Mouse (Mus musculus) CH12.LX (cell line): ENCODE results near the gene Hbs1l. TPM values are rescaled to one million over a fixed set of nuclear protein-coding genes. Genes with fewer than 3 reads are reported as not detected.

Experiments used
- DNase-seq: peaks from one replicate; pipeline ENCODE4 v3.0.0-alpha.2; 2013; ENCODE audit errors: extremely low read depth
- H3K27ac ChIP-seq: 2 replicates; pipeline ENCODE4 v1.5.1; 2012; ENCODE audit warnings: low read depth, mild to moderate bottlenecking, control low read depth, moderate library complexity; ENCODE audit not compliant: insufficient read depth
- H3K27me3 ChIP-seq: replicated peaks from 2 replicates; pipeline ENCODE3; 2012; ENCODE audit warnings: inconsistent platforms
- H3K36me3 ChIP-seq, 2 experiments: replicated peaks in 1 of 2; 2 replicates each; pipeline versions ENCODE3 to v1.6.1; 2012; ENCODE audit warnings: inconsistent platforms in 1 of 2, low read length in 1 of 2, mild to moderate bottlenecking in 1 of 2, mixed read lengths in 1 of 2, moderate library complexity in 1 of 2; ENCODE audit not compliant: control insufficient read depth in 1 of 2, insufficient read depth in 1 of 2
- H3K4me1 ChIP-seq, 2 experiments: 2 replicates each; pipeline ENCODE4 v1.6.1; 2012; ENCODE audit warnings: inconsistent platforms in 1 of 2, moderate library complexity in 1 of 2; ENCODE audit not compliant: insufficient read depth in 2 of 2, control insufficient read depth in 1 of 2
- H3K4me2 ChIP-seq: 2 replicates; pipeline ENCODE4 v1.6.1; 2012; ENCODE audit warnings: low read depth, mild to moderate bottlenecking, control low read depth; ENCODE audit not compliant: poor library complexity, insufficient read depth, severe bottlenecking
- H3K4me3 ChIP-seq, 3 experiments: fragments of 150-350 bp in 1 of 3; sonication (generic) in 1 of 3; replicated peaks in 1 of 3; 2 replicates each; pipeline versions ENCODE3 to v1.5.1; 2011 to 2012; ENCODE audit warnings: low read depth in 2 of 3, low read length in 2 of 3, mild to moderate bottlenecking in 2 of 3, moderate library complexity in 2 of 3, control low read depth in 1 of 3, improper control_type of control experiment in 1 of 3, inconsistent platforms in 1 of 3, mixed read lengths in 1 of 3; ENCODE audit not compliant: poor library complexity in 1 of 3
- H3K79me2 ChIP-seq: replicated peaks from 2 replicates; pipeline ENCODE4 v1.6.1; 2012; ENCODE audit warnings: mild to moderate bottlenecking, moderate library complexity; ENCODE audit not compliant: control insufficient read depth, poor library complexity, insufficient read depth, severe bottlenecking; ENCODE audit errors: extremely low read depth
- H3K9ac ChIP-seq: 2 replicates; pipeline ENCODE4 v1.6.1; 2012; ENCODE audit warnings: low read depth, mild to moderate bottlenecking, control low read depth, moderate library complexity; ENCODE audit not compliant: insufficient read depth
- H3K9me3 ChIP-seq: replicated peaks from 2 replicates; pipeline ENCODE3; 2012; ENCODE audit warnings: low read length, inconsistent platforms, mixed read lengths
- CHD1 ChIP-seq: IDR thresholded peaks from 2 replicates; pipeline ENCODE4 v1.6.1; 2012; ENCODE audit warnings: low read depth, low read length, improper control_type of control experiment, inconsistent platforms
- CTCF ChIP-seq, 2 experiments: IDR thresholded peaks in 1 of 2; conservative IDR thresholded peaks in 1 of 2; 2 replicates each; pipeline ENCODE4 v1.5.1; 2011 to 2012; ENCODE audit warnings: low read depth in 2 of 2, low read length in 2 of 2, improper control_type of control experiment in 1 of 2, inconsistent platforms in 1 of 2, mild to moderate bottlenecking in 1 of 2, moderate library complexity in 1 of 2
- E2F4 ChIP-seq: IDR thresholded peaks from 2 replicates; pipeline ENCODE4 v1.6.1; 2011; ENCODE audit warnings: low read depth, low read length, improper control_type of control experiment; ENCODE audit not compliant: insufficient replicate concordance
- ELF1 ChIP-seq: IDR thresholded peaks from 2 replicates; pipeline ENCODE4 v1.6.1; 2014; ENCODE audit warnings: low read depth, mild to moderate bottlenecking, inconsistent platforms, low read length, improper control_type of control experiment
- EP300 ChIP-seq: IDR thresholded peaks from 2 replicates; pipeline ENCODE4 v1.6.1; 2011; ENCODE audit warnings: low read length, improper control_type of control experiment
- GABPA ChIP-seq: IDR thresholded peaks from 2 replicates; pipeline ENCODE4 v1.6.1; 2012; ENCODE audit warnings: low read depth, low read length, improper control_type of control experiment, inconsistent platforms; ENCODE audit not compliant: insufficient replicate concordance
- HCFC1 ChIP-seq: IDR thresholded peaks from 2 replicates; pipeline ENCODE4 v1.6.1; 2012; ENCODE audit warnings: low read depth, mild to moderate bottlenecking, inconsistent platforms, low read length, improper control_type of control experiment
- JUN ChIP-seq: IDR thresholded peaks from 2 replicates; pipeline ENCODE4 v1.6.1; 2011; ENCODE audit warnings: low read depth, mild to moderate bottlenecking, low read length, improper control_type of control experiment, moderate library complexity; ENCODE audit not compliant: insufficient read depth
- JUND ChIP-seq: conservative IDR thresholded peaks from 2 replicates; pipeline ENCODE4 v1.6.1; 2011; ENCODE audit warnings: low read depth, low read length, improper control_type of control experiment
- KAT2A ChIP-seq: IDR thresholded peaks from 2 replicates; pipeline ENCODE4 v1.6.1; 2012; ENCODE audit warnings: low read length, improper control_type of control experiment, inconsistent platforms; ENCODE audit not compliant: insufficient replicate concordance
- MAFK ChIP-seq: IDR thresholded peaks from 2 replicates; pipeline ENCODE4 v1.6.1; 2011; ENCODE audit warnings: low read length, improper control_type of control experiment; ENCODE audit not compliant: insufficient replicate concordance
- MAX ChIP-seq: IDR thresholded peaks from 2 replicates; pipeline ENCODE4 v1.6.1; 2011; ENCODE audit warnings: low read length, improper control_type of control experiment
- MAZ ChIP-seq: IDR thresholded peaks from 2 replicates; pipeline ENCODE4 v1.6.1; 2012; ENCODE audit warnings: low read depth, mild to moderate bottlenecking, inconsistent platforms, low read length, improper control_type of control experiment, moderate library complexity
- MEF2A ChIP-seq: IDR thresholded peaks from 2 replicates; pipeline ENCODE4 v1.6.1; 2014; ENCODE audit warnings: low read depth, mild to moderate bottlenecking, inconsistent platforms, low read length, improper control_type of control experiment, borderline replicate concordance
- MYC ChIP-seq: IDR thresholded peaks from 2 replicates; pipeline ENCODE4 v1.6.1; 2011; ENCODE audit warnings: low read depth, mild to moderate bottlenecking, improper control_type of control experiment, low read length
- NRF1 ChIP-seq: IDR thresholded peaks from 2 replicates; pipeline ENCODE4 v1.6.1; 2014; ENCODE audit warnings: low read depth, mild to moderate bottlenecking, inconsistent platforms, low read length, improper control_type of control experiment, moderate library complexity
- SIN3A ChIP-seq: IDR thresholded peaks from 2 replicates; pipeline ENCODE4 v1.6.1; 2012; ENCODE audit warnings: low read length, improper control_type of control experiment, inconsistent platforms
- SMC3 ChIP-seq: IDR thresholded peaks from 2 replicates; pipeline ENCODE4 v1.6.1; 2011; ENCODE audit warnings: low read depth, low read length, improper control_type of control experiment
- USF1 ChIP-seq: IDR thresholded peaks from 2 replicates; pipeline ENCODE4 v1.6.1; 2014; ENCODE audit warnings: low read depth, mild to moderate bottlenecking, inconsistent platforms, low read length, improper control_type of control experiment
- USF2 ChIP-seq: conservative IDR thresholded peaks from 2 replicates; pipeline ENCODE4 v1.6.1; 2011; ENCODE audit warnings: low read depth, low read length, improper control_type of control experiment
- ZKSCAN1 ChIP-seq: IDR thresholded peaks from 2 replicates; pipeline ENCODE4 v1.6.1; 2012; ENCODE audit warnings: low read depth, inconsistent platforms, low read length, improper control_type of control experiment, borderline replicate concordance
- dilution Hi-C: fragments of 300-500 bp; cut with MboI; formaldehyde crosslinking; loops from 2 replicates; pipeline ENCODE4 v1.14.3; 2020; ENCODE audit warnings: low sequenced_read_pairs; ENCODE audit not compliant: extremely low pct_unique_long_range_greater_than_20kb, extremely low pct_ligation_motif_present
- in situ Hi-C: fragments of 300-500 bp; cut with MboI; formaldehyde crosslinking; loops from 3 replicates; pipeline ENCODE4 v1.14.3; 2019; ENCODE audit warnings: low sequenced_read_pairs, low pct_ligation_motif_present, low pct_unique_long_range_greater_than_20kb, mixed read lengths
- polyA plus RNA-seq: library from polyadenylated mRNA; unstranded; fragments of >175 nt; gene quantifications from 2 replicates; pipeline ENCODE4 v1.2.1, GENCODE M21; 2012; ENCODE audit warnings: low read depth; ENCODE audit not compliant: insufficient read length
- total RNA-seq, 2 experiments: library from RNA; depleted of rRNA; stranded (reverse); fragments of 300-350 nt in 1 of 2; fragments of >200 nt in 1 of 2; gene quantifications; 2 replicates each; pipeline ENCODE4 v1.2.3; 2012 to 2014

The Hbs1l gene
- total and polyA plus RNA-seq, 3 experiments = 99.7 to 111 (median 111) TPM

- in situ Hi-C loops (no loop called here), dilution Hi-C loops (no loop called here)
- Histone ChIP-seq H3K4me1 (peaks cover 2 to 31% of the 10 kb centered on the region in 2 experiments; a peak in 2 of 4 replicates), H3K9ac (no peak overlapping the region), H3K4me3 (no peak overlapping the region), H3K27ac (no peak overlapping the region), H3K27me3 (no peaks in the 10 kb centered on the region), H3K79me2 (no peaks in the 10 kb centered on the region; the same call in 1 of the 2 replicates), H3K36me3 (peaks cover 62 to 87% of the 10 kb centered on the region in 2 experiments), H3K4me2 (no peak overlapping the region), H3K9me3 (no peaks in the 10 kb centered on the region)
- TF ChIP-seq ZKSCAN1 (no peak), CHD1 (no peak), HCFC1 (no peak), JUND (no peak)
- no peak for DNase-seq
Observed at GRCm38 (mm10) chr10:21359086-21359485, 63.3 kb downstream of the Hbs1l start.

DNA sequence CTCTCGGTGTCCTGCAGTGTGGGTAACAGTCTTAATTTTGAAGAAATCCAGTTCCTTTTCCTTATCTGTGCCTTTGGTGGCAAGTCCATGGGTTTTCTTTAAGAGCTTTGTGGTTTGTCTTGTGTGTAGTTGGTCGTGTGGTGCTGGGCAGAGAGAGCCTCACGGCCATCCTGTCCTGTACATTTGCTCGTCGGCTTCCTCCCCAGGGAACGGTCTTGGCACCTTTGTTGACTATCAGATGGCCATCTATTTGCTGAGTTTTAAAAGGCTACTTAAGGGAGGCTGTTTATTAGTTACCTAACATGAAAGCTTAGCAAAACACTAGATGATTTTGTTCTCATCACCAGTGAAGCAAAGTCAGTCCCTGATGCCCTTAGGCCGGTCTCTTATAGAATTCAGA, 66.1 kb downstream of the Hbs1l start:
- no peak overlapping the region for H3K9ac ChIP-seq
- peaks cover 3 to 58% of the 10 kb centered on the region in 2 experiments; a peak in 2 of 4 replicates for H3K4me1 ChIP-seq
- H3K9me3 ChIP-seq = no peaks in the 10 kb centered on the region
- no peak for DNase-seq
- no peak for TF ChIP-seq E2F4
- TF ChIP-seq USF1 = no peak
- no peak for TF ChIP-seq MAFK
- TF ChIP-seq MYC = no peak
- no peak for TF ChIP-seq ZKSCAN1
- no peak for TF ChIP-seq EP300
- TF ChIP-seq CHD1 = no peak
- TF ChIP-seq USF2 = no peak
- TF ChIP-seq CTCF (conservative IDR thresholded peaks at IDR 0.05 in 1 of 2, IDR thresholded peaks at IDR 0.05 in 1 of 2; ENCODE audit: low read depth in 2 of 2, low read length in 2 of 2) = no peak
- no peak for TF ChIP-seq SMC3
- TF ChIP-seq JUN = no peak
- no peak for TF ChIP-seq MAX
- no peak for TF ChIP-seq KAT2A
- TF ChIP-seq GABPA = no peak
- no peak for TF ChIP-seq MAZ
- no peak for TF ChIP-seq SIN3A
- TF ChIP-seq MEF2A = no peak
- TF ChIP-seq ELF1 = no peak
- TF ChIP-seq NRF1 = no peak
- TF ChIP-seq, all 38 proteins: peak for 0
- dilution Hi-C loops = no loop called here
- in situ Hi-C loops = no loop called here
- Histone ChIP-seq H3K27me3 (no peaks in the 10 kb centered on the region), H3K79me2 (no peaks in the 10 kb centered on the region; the same call in 1 of the 2 replicates), H3K27ac (no peak overlapping the region), H3K4me2 (no peak overlapping the region), H3K4me3 (no peak overlapping the region), H3K36me3 (peaks cover 62 to 74% of the 10 kb centered on the region in 2 experiments)
